Mouse (Mus musculus): ENCODE measurements at regions not wholly inside any gene's neighbourhood (a gene's known extent, or its start where the extent isn't known, plus 50 kb on each side); places are given as distances from the start of the nearest gene placed in this dataset.

- no peak for DNase-seq (ENCODE audit: low spot score)
Observed at GRCm38 (mm10) chr12:92152043-92152921, 303.3 kb upstream of the Sel1l start.

GRCm38 (mm10) chr12:92137539-92137938 lies 288.6 kb upstream of the Sel1l start:
- DNase-seq (ENCODE audit: low spot score): no peak

GRCm38 (mm10) chr12:92127648-92128047 lies 278.7 kb upstream of the Sel1l start:
- DNase-seq (ENCODE audit: low spot score): no peak

GRCm38 (mm10) chr12:92120164-92120815 lies 271.3 kb upstream of the Sel1l start:
- no peak for DNase-seq (ENCODE audit: low spot score)

GRCm38 (mm10) chr12:92109615-92110014 lies 260.7 kb upstream of the Sel1l start:
- DNase-seq (ENCODE audit: low spot score): no peak

GRCm38 (mm10) chr12:92100080-92100479 lies 251.1 kb upstream of the Sel1l start:
- no peak for DNase-seq (ENCODE audit: low spot score)

- DNase-seq (ENCODE audit: low spot score): no peak
Observed at GRCm38 (mm10) chr12:92092794-92093365, 243.9 kb upstream of the Sel1l start.

GRCm38 (mm10) chr12:92073209-92073608 lies 224.3 kb upstream of the Sel1l start:
- DNase-seq (ENCODE audit: low spot score): no peak

- DNase-seq (ENCODE audit: low spot score): no peak
Observed at GRCm38 (mm10) chr12:92062731-92063130, 213.8 kb upstream of the Sel1l start.

GRCm38 (mm10) chr12:92040481-92040880 lies 191.5 kb upstream of the Sel1l start:
- DNase-seq (ENCODE audit: low spot score): no peak

- no peak for DNase-seq (ENCODE audit: low spot score)
Observed at GRCm38 (mm10) chr12:92029192-92029591, 180.2 kb upstream of the Sel1l start.

- no peak for DNase-seq (ENCODE audit: low spot score)
Observed at GRCm38 (mm10) chr12:92028354-92028753, 179.4 kb upstream of the Sel1l start.

- DNase-seq (ENCODE audit: low spot score): no peak
Observed at GRCm38 (mm10) chr12:92024461-92025218, 175.7 kb upstream of the Sel1l start.

- DNase-seq (ENCODE audit: low spot score): no peak
Observed at GRCm38 (mm10) chr12:92019593-92020224, 170.8 kb upstream of the Sel1l start.

GRCm38 (mm10) chr12:92015373-92015772 lies 166.4 kb upstream of the Sel1l start:
- no peak for DNase-seq (ENCODE audit: low spot score)

GRCm38 (mm10) chr12:92013979-92014378 lies 165.0 kb upstream of the Sel1l start:
- no peak for DNase-seq (ENCODE audit: low spot score)

GRCm38 (mm10) chr12:92013244-92013643 lies 164.3 kb upstream of the Sel1l start:
- no peak for DNase-seq (ENCODE audit: low spot score)

- DNase-seq (ENCODE audit: low spot score): no peak
Observed at GRCm38 (mm10) chr12:92004391-92005094, 155.6 kb upstream of the Sel1l start.

- no peak for DNase-seq (ENCODE audit: low spot score)
Observed at GRCm38 (mm10) chr12:91999031-91999430, 150.1 kb upstream of the Sel1l start.

GRCm38 (mm10) chr12:91997404-91997803 lies 148.4 kb upstream of the Sel1l start:
- no peak for DNase-seq (ENCODE audit: low spot score)

- no peak for DNase-seq (ENCODE audit: low spot score)
Observed at GRCm38 (mm10) chr12:91995545-91995944, 146.6 kb upstream of the Sel1l start.
